9 mouse cellular contexts compared by ENCODE assay signal in the genomic region with DNA sequence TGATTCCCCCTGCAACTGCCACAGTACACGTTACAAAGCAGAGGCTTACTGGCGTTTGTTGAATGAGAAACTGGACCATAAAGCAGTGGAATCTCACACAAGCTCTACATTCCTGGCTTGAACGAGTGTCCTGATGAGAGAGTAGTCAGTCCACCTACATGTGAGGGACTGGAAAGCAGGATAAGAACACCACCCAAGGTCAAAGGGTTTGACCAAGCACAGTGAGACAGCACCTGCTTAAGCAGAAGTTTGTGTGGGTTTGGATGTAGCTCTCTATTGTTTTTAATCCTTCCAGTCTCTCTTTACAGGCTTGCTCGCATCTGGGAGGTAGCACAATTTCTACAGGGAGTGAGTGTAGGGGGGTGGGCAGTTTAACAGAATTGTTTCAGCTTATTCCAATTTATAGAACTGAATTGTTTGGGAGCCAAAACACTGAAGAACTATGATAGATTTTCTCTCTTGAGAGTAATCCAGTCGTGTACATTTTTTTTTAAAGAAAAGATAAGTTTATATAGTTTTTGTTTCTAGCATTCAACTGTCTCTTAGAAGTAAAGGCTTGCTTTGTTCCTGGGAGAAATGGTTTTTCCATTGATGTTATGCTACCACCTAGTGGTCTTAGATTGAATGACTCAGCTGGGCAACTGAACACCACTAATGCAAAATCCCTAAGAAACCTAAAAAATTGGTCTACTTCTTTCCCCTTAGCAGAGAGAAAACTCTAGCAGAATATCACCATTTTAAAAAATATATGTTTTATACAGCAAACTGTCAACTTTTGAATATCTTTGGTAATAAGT.
DNase-seq lines count a peak whose midpoint lies in the region; ATAC-seq and TF ChIP-seq lines count a peak whose summit lies in the region.
"Had no signal": no experiment of that assay in that cellular context is flagged by ENCODE, and none has a peak within 500 bp of the region (broad histone marks: within the 10 kb centered on the region; RNA-seq: fewer than 3 reads in every experiment).

No protein-coding gene starts in this region.

- H3K27ac ChIP-seq in hindbrain, embryonic 15.5 days (replicated peaks), result no peak overlapping the region
- H3K27ac ChIP-seq in limb, embryonic 14.5 days (replicated peaks; ENCODE audit: low read depth, low read length), result no peak overlapping the region
- H3K27ac ChIP-seq: stomach, embryonic 15.5 days had no signal

- H3K4me2 ChIP-seq in hindbrain, embryonic 15.5 days, result no peak overlapping the region
- no peak overlapping the region for H3K4me2 ChIP-seq in limb, embryonic 14.5 days (replicated peaks; ENCODE audit: low read depth, low read length, severe bottlenecking)
- H3K4me2 ChIP-seq: stomach, embryonic 15.5 days had no signal

- H3K27me3 ChIP-seq in E14TG2a.4 (ENCODE audit: insufficient read depth, low read length), result no peaks in the 10 kb centered on the region
- H3K27me3 ChIP-seq in hindbrain, embryonic 15.5 days, result no peaks in the 10 kb centered on the region
- 0 out of 2 replicates have a peak, but pooled peaks cover 5% of the 10 kb centered on the region for H3K27me3 ChIP-seq in limb, embryonic 14.5 days (ENCODE audit: control insufficient read depth, insufficient read depth, low read length)
- H3K27me3 ChIP-seq: stomach, embryonic 15.5 days had no signal

- peak; percentile 6 to 53 for DNase-seq in heart, adult 18-20 months
- DNase-seq in heart, adult 11 months, result no peak
- DNase-seq in cerebellum, postnatal 10 days, result peak; percentile 58 to 84
- DNase-seq in limb, embryonic 14.5 days (ENCODE audit: low spot score), result peak; percentile 78
- peak; percentile 7 for DNase-seq in skeletal muscle tissue, adult 2 months (ENCODE audit: low read depth, low spot score)
- no peak for DNase-seq in thymus, postnatal 10 days (ENCODE audit: low spot score in 2 of 2)

- H3K4me3 ChIP-seq in E14TG2a.4 (replicated peaks; ENCODE audit: low read length), result no peak overlapping the region
- H3K4me3 ChIP-seq in hindbrain, embryonic 15.5 days, result no peak overlapping the region
- H3K4me3 ChIP-seq in limb, embryonic 14.5 days (replicated peaks; ENCODE audit: low read length), result no peak overlapping the region
- H3K4me3 ChIP-seq: stomach, embryonic 15.5 days had no signal

- no peak overlapping the region for H3K9ac ChIP-seq in hindbrain, embryonic 15.5 days
- no peak overlapping the region for H3K9ac ChIP-seq in limb, embryonic 14.5 days (ENCODE audit: low read depth, low read length, severe bottlenecking)
- H3K9ac ChIP-seq: stomach, embryonic 15.5 days had no signal

- peaks cover under 1% of the 10 kb centered on the region; the same call in 1 of the 2 replicates for H3K9me3 ChIP-seq in E14TG2a.4 (ENCODE audit: low read length)
- no peaks in the 10 kb centered on the region for H3K9me3 ChIP-seq in hindbrain, embryonic 15.5 days
- no peaks in the 10 kb centered on the region; the same call in 1 of the 2 replicates for H3K9me3 ChIP-seq in limb, embryonic 14.5 days (ENCODE audit: control insufficient read depth, low read length)
- H3K9me3 ChIP-seq: stomach, embryonic 15.5 days had no signal

- peak; percentile 77 for ATAC-seq in hindbrain, embryonic 15.5 days (ENCODE audit: low FRiP score, low read depth)
- peak; percentile 63; the same call in 1 of the 2 replicates for ATAC-seq in limb, embryonic 14.5 days (ENCODE audit: low FRiP score, low read depth)

- H3K4me1 ChIP-seq in E14TG2a.4 (replicated peaks; ENCODE audit: low read depth, low read length), result peaks cover 3% of the 10 kb centered on the region; the same call in 1 of the 2 replicates
- H3K4me1 ChIP-seq in hindbrain, embryonic 15.5 days (replicated peaks), result 0 out of 2 replicates have a peak, but pooled peaks cover 4% of the 10 kb centered on the region
- no peaks in the 10 kb centered on the region for H3K4me1 ChIP-seq in limb, embryonic 14.5 days (ENCODE audit: control insufficient read depth, insufficient read depth, low read length)
- H3K4me1 ChIP-seq: stomach, embryonic 15.5 days had no signal

- WGBS in hindbrain, embryonic 15.5 days, result 35% methylated on average over 5 of the region's 5 CpGs
- WGBS in limb, embryonic 14.5 days, result 28% methylated on average over 5 of the region's 5 CpGs

- peak; percentile 72 for TF ChIP-seq CTCF in E14TG2a.4 (conservative IDR thresholded peaks at IDR 0.05; ENCODE audit: low read length)

- no peaks in the 10 kb centered on the region for H3K36me3 ChIP-seq in E14TG2a.4 (ENCODE audit: insufficient read depth, low read length)
- no peaks in the 10 kb centered on the region for H3K36me3 ChIP-seq in hindbrain, embryonic 15.5 days
- no peaks in the 10 kb centered on the region for H3K36me3 ChIP-seq in limb, embryonic 14.5 days (ENCODE audit: control insufficient read depth, insufficient read depth, low read length)
- H3K36me3 ChIP-seq: stomach, embryonic 15.5 days had no signal

- TF ChIP-seq POLR2A in limb, embryonic 14.5 days (IDR thresholded peaks at IDR 0.05; ENCODE audit: borderline replicate concordance, extremely low read depth, insufficient read depth, insufficient read length), result no peak

Comparison
In these comparisons a context has a peak if more than half of its experiments do, and no peak if none do; other contexts are left out.
1. DNase-seq: peak in heart, adult 18-20 months (2 of 2), cerebellum, postnatal 10 days (2 of 2), limb, embryonic 14.5 days (single experiment) and skeletal muscle tissue, adult 2 months (single experiment); none in heart, adult 11 months (single experiment) and thymus, postnatal 10 days (0 of 2).